Mouse (Mus musculus): ENCODE results near the gene Gm28891. TPM values are rescaled to one million over a fixed set of nuclear protein-coding genes. Genes with fewer than 3 reads are reported as not detected.
"Not testable (repeated sequence)": the region's sequence is repeated elsewhere in the genome, so short reads cannot be mapped to it uniquely, and the experiment has no call there.

The Gm28891 gene
- total RNA-seq (2021) = not detected

DNA sequence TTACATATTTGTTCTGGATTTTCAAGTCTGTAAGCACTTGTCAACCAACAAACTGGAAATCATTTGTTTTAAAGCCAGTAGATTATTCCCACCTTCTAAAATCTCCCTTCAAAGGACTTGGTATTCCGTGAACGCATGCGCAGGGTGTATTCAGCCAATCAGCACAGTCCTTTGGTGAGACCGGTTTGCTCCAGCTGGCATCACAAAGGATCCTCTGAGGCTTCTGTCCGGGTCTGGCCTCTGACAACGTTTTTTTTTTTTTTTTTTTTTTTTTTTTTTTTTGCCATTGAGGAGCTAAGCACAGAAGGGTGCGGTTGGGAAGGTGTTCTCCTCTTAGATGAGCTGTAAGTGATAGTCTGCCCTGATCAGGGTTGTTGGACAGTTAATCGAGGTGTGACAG, at the start of gene Gm28891:
Gene Gm28891, plus strand, starts transcription at position 301 of the 400 bp plus-strand sequence.
- intact Hi-C loops (cut with DNase I) = not testable (repeated sequence)

More for the DNA sequence above, at the start of gene Gm28891:
- DNase-seq (ENCODE audit: low spot score) = not testable (repeated sequence)

Measured in heart, postnatal 25 days (tissue).